Mouse (Mus musculus) olfactory bulb, adult 2 months (tissue): ENCODE measurements at regions not wholly inside any gene's neighbourhood (a gene's known extent, or its start where the extent isn't known, plus 50 kb on each side); places are given as distances from the start of the nearest gene placed in this dataset.

Experiments
- CTCF ChIP-seq: fragments of 200-500 bp; IDR thresholded peaks from 2 replicates; pipeline ENCODE4 v1.5.1; 2012; ENCODE audit warnings: low read depth, mild to moderate bottlenecking, low read length, moderate library complexity; ENCODE audit not compliant: insufficient read depth
- POLR2A ChIP-seq: fragments of 200-500 bp; IDR thresholded peaks from 2 replicates; pipeline ENCODE4 v1.6.1; 2012; ENCODE audit warnings: mild to moderate bottlenecking, low read depth, low read length, moderate library complexity; ENCODE audit not compliant: insufficient read depth

DNA sequence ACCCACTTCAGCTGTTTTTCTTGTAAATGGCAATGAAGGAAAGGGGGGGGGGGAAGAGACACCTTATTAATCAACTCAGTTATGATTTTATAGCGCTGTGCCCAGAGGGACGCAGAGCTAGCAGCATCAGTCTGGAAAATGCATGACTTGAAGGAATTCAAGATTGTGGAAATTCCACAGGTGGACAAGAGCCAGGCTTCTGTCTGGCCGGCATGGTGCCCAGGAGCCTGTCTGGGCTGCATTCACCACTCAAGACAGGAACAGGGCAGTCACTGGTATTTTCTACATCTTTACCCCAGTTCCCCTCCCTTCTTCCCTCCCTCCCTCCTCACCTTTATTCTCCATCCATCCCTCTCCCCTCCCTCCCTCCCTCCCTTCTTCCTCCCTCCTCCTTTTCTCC is 339.1 kb upstream of the Auts2 start:
- no peak for TF ChIP-seq POLR2A
- TF ChIP-seq CTCF: no peak
